Mouse (Mus musculus): ENCODE data around the gene Bcl7a.

Gene Bcl7a

GRCm38 (mm10) chr5:123375793-123376452, 32.3 kb downstream of the Bcl7a start:
- CTCF ChIA-PET: interaction anchor here (0.6 to 1.2 kb wide), 3 partner anchors 20 to 785 kb away, joined by 3 to 10 read pairs (median 6); no protein-coding TSS in a partner anchor

- CTCF ChIA-PET: interaction anchor here (0.9 to 2.8 kb wide), 6 partner anchors 20 to 124 kb away, joined by 3 to 20 read pairs (median 4); no protein-coding TSS in a partner anchor
These were observed 32.9 kb downstream of the Bcl7a start for GRCm38 (mm10) chr5:123376569-123376968.

GRCm38 (mm10) chr5:123377120-123377955, 33.7 kb downstream of the Bcl7a start:
- CTCF ChIA-PET: interaction anchor here (0.7 to 2.8 kb wide), 8 partner anchors 17 to 123 kb away, joined by 3 to 20 read pairs (median 4); partner anchors contain the start of gene Mlxip

- CTCF ChIA-PET: interaction anchor here (2.4 to 2.8 kb wide), 2 partner anchors 19 to 58 kb away, joined by 8 to 20 read pairs; no protein-coding TSS in a partner anchor
These were observed 35.1 kb downstream of the Bcl7a start for GRCm38 (mm10) chr5:123378712-123379111.

GRCm38 (mm10) chr5:123379504-123379931, 35.9 kb downstream of the Bcl7a start:
- CTCF ChIA-PET: interaction anchor here (0.7 to 2.8 kb wide), 2 partner anchors 55 to 57 kb away, joined by 3 to 20 read pairs; no protein-coding TSS in a partner anchor

GRCm38 (mm10) chr5:123381968-123382367, 38.3 kb downstream of the Bcl7a start:
- CTCF ChIA-PET: interaction anchor here (0.8 to 1.0 kb wide), 2 partner anchors 12 to 16 kb away, joined by 4 to 6 read pairs; partner anchors contain the start of gene Mlxip

- CTCF ChIA-PET: interaction anchor here (1.1 kb wide), 1 partner anchor 11 kb away, joined by 4 read pairs; no protein-coding TSS in a partner anchor
These were observed 39.1 kb downstream of the Bcl7a start for GRCm38 (mm10) chr5:123382686-123383085.

- CTCF ChIA-PET: no interaction called here
These were observed 44.8 kb downstream of the Bcl7a start for GRCm38 (mm10) chr5:123388452-123388851.

- CTCF ChIA-PET: interaction anchor here (0.6 kb wide), 1 partner anchor 183 kb away, joined by 3 read pairs; no protein-coding TSS in a partner anchor
These were observed 47.2 kb downstream of the Bcl7a start for GRCm38 (mm10) chr5:123390536-123391441.

GRCm38 (mm10) chr5:123391442-123391809, 47.8 kb downstream of the Bcl7a start:
- CTCF ChIA-PET: no interaction called here

GRCm38 (mm10) chr5:123393786-123394302, 50.2 kb downstream of the Bcl7a start:
- CTCF ChIA-PET: interaction anchor here (0.6 to 2.3 kb wide), 3 partner anchors 11 to 16 kb away, joined by 4 to 6 read pairs (median 4); no protein-coding TSS in a partner anchor

GRCm38 (mm10) chr5:123394303-123394956, 50.8 kb downstream of the Bcl7a start, which contains the start of gene Mlxip:
Mlxip (plus strand) TSS chr5:123394798.
- CTCF ChIA-PET: interaction anchor here (0.6 to 2.3 kb wide), 3 partner anchors 11 to 17 kb away, joined by 4 to 6 read pairs (median 4); no protein-coding TSS in a partner anchor

- CTCF ChIA-PET: interaction anchor here (0.6 to 2.3 kb wide), 4 partner anchors 14 to 1974 kb away, joined by 3 to 6 read pairs (median 5); no protein-coding TSS in a partner anchor
These were observed 51.6 kb downstream of the Bcl7a start for GRCm38 (mm10) chr5:123394957-123395881.

- CTCF ChIA-PET: interaction anchor here (1.1 to 2.5 kb wide), 2 partner anchors 19 to 21 kb away, joined by 3 to 8 read pairs; no protein-coding TSS in a partner anchor
These were observed 53.3 kb downstream of the Bcl7a start for GRCm38 (mm10) chr5:123396901-123397464.

GRCm38 (mm10) chr5:123397786-123398185, 54.2 kb downstream of the Bcl7a start:
- CTCF ChIA-PET: interaction anchor here (2.5 kb wide), 1 partner anchor 20 kb away, joined by 8 read pairs; no protein-coding TSS in a partner anchor

- CTCF ChIA-PET: interaction anchor here (0.9 to 2.5 kb wide), 2 partner anchors 18 to 21 kb away, joined by 4 to 8 read pairs; no protein-coding TSS in a partner anchor
These were observed 55.3 kb downstream of the Bcl7a start for GRCm38 (mm10) chr5:123398856-123399498.

- CTCF ChIA-PET: no interaction called here
These were observed 60.8 kb downstream of the Bcl7a start for GRCm38 (mm10) chr5:123404480-123404879.

- CTCF ChIA-PET: no interaction called here
These were observed 63.3 kb downstream of the Bcl7a start for GRCm38 (mm10) chr5:123406952-123407351.
